Mouse (Mus musculus): ENCODE measurements around the gene Cnr1.

Cnr1 gene

GRCm38 (mm10) chr4:33924234-33924888 lies at the start of gene Cnr1:
Gene Cnr1, plus strand, starts transcription at chr4:33924593.
- DNase-seq, result no peak

DNA sequence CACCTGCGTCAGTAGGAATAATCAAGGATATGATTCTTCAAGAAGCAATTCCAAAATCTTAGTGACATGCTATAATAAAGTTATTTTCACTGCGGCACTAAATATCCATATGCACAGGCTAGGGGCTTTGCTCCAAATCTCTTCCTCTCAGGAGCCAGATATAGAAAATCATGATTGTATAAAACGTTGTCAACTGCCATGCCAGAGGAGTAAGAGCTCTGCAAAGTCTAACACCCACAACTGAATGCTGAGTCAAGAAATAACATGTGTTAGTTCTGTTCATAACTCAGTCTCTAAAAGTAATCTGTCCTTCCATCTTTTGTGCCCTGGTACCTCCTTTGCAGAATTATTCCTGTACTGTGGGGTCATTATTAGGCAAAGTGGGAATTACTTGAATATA lies 44.4 kb upstream of the Cnr1 start:
- no peak for DNase-seq

GRCm38 (mm10) chr4:33886026-33886425 lies 38.4 kb upstream of the Cnr1 start:
- DNase-seq, result no peak

GRCm38 (mm10) chr4:33889976-33890375 lies 34.4 kb upstream of the Cnr1 start:
- DNase-seq, result no peak

- DNase-seq, result no peak
These were observed 32.1 kb upstream of the Cnr1 start for GRCm38 (mm10) chr4:33892178-33892869.

- no peak for DNase-seq
These were observed 30.6 kb upstream of the Cnr1 start for GRCm38 (mm10) chr4:33893841-33894240.

DNA sequence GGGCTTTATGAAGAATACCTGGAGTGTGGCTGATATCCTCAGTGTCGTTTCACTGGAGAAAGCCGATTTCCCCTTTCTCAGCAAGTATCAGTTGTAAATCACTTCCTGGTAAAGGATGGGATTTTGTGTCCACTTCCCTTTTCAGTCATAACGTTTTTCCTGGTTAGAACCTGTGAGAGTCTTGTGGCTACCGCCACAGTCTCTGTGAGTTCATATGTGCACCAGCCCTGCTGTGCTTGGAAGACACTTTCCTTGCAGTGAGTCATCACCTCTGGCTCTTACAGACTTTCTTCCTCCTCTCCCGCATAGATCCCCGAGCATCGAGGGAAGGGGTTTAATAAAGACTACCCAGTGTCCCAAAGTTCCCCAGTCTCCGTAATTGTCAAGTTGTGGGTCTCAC lies 29.3 kb upstream of the Cnr1 start:
- DNase-seq, result no peak

DNA sequence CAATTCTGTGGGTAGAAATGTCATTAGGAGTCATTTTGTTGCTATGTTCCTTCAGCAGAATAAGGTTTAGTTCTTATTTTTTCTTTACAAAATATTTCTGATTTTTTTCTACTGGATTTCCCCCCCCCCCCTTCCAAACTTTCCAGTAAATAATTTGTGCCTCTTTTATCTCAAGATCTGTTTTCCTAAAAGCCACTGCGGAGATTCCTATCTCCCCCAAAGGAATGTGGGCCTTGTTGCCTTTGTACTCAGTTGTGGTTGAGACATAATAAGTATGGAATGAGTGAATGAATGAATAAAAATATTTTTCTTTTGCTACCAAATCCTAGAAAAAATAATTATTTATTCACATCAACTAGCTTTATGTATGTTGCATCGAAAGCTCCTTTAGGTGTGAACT lies 28.9 kb upstream of the Cnr1 start:
- no peak for DNase-seq

DNA sequence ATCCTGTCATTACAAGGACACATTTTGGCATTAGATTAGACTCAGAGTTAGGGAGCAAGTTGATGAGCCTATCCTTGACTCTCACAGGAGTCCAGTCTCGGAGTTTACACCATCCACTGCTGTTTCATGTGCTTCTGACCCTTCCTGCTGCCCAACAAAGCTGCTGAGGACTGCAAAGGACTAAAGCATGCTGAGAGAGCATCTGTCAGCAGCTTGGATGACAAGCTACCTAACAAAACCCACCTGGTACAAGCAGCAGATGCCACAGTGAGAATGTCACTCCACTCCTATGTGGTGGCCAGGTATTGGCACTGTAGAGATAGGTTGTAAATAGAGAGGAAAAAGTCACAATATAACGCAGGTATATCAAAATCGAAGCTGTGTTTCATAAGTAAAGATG lies 22.7 kb upstream of the Cnr1 start:
- DNase-seq, result no peak

DNA sequence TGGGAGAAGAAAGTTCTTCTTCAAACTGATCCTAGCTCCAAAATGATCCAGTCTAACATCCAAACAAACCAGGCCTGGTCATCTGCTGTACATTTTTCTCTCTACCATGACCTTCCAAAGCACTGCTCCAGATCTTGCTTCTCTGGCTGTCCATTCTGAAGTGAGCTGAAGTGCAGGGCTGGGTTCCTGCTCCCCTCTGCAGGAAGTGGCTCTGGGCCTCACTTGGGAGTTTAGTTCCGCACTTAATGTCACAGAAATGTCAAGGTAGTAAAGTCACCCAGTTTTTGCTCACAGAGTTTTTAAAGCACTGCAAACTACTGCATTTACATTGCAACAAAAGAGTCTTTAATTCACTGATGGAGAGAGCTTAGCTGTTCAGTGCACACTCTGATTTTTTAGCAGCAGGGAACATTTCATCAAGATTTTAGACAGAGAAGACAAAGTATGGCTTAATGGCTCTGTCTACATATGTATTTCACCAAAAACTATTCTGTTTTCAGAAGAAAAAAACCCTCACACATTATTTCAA lies 20.5 kb upstream of the Cnr1 start:
- DNase-seq, result no peak

DNA sequence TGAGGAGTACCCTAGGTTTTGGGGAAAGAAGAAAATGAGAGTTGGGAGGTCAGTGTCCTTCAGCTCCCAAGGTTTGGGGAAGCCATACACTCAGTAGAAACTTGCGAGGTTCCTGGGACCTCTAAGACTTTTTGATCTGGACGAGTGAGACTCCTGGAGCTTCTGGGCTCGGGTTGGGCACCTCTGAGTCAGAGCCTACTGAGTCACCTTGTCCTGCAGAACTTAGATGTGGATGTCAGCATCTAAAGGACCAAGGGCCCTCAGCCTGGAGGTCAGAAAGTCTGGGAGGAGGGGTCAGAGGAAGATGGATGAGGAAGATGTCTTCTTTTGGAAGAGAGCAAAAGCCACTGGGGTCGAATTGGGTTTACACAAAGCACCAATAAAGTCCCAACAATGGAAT lies 19.6 kb upstream of the Cnr1 start:
- DNase-seq, result no peak

DNA sequence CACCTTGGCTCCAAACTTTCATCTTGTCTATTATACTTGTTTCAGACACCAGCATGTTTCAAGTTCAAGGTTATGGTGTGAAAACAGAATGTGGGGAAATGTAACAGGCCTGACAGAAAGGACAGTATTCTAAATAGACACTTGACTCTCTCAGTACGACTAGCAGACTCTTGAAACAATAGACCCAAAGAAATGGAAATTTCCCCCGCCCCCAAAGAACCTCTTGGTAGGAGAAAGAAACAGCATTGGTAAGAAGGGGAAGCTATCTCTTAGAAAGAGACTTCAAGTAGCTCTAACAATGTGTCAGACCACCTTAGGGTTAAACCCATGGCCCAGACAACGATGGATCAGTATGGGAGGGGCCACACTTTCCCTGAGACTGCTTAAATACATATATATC lies 15.6 kb upstream of the Cnr1 start:
- no peak for DNase-seq

DNA sequence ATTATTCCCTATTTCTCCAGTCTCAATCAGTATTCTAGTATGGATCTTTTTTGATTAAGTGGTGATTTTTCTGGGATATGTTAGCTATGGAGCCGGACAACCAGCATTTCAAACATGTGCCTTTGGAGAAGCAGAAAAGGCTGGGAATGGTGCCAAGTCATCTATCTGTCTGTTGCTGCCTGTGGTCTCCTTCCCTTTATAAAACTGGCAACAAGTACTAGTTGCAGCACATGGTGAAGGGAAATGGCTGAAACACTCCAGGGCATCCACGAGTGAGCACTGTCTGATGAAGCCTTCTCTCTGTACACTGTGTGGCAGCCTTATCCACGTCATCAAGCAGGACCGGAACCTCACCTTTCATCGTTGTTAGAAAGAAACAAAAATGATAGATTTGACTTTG lies 8.7 kb upstream of the Cnr1 start:
- DNase-seq, result no peak

- no peak for DNase-seq
These were observed 3.6 kb upstream of the Cnr1 start for GRCm38 (mm10) chr4:33920807-33921206.

DNA sequence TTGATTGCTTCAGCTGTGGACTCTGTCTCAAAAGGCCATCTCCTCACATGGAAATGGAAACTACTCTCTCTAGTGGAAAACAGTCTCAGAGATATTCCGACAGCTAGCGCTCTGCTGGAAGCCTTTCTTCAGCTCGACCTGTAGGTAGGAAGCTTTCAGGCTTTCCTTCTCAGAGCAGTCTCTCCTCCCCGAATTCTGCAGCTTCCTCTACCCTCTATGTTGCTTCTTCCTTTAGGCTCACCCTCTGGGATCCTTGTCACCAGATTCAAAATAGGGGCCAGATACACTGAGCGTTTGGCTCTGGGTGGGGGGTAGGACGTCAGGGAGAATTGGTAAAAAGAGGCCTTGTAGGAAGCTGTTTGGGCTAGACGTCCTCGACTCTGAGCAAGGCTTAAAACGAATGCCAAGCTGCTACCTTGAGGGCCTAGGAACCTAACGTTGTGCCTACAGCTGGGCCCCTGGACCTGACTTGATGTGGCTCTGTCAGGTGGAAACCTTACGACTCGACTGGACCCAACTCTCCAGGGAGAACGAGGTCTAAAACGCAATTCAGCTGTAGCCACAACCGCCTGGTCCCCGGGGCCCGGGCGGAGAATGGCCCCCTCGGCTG lies 1.1 kb upstream of the Cnr1 start:
- no peak for DNase-seq

DNA sequence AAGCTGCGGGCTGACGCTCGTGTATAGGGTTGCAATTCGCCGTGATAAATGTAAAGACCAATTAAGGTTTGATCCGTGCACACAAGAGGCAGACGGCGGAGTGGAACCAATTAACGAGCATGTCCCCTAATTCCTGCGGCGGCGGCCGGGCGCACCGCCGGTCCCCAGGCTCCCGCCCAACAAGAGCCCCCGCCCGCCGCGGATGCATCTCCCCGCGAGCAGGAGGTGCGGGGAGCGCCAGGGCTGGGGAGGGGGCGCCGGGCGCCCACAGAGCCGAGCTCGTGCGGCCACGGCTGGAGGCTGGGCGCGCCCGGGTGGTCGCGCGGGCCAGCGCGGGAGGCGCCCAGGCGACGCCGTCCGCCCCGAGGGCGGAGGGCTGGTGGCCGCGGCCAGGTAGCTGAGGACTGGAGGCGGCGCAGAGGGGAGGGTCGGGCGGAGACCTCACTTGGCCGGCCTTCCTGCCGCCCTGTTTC lies 596 bp upstream of the Cnr1 start:
- DNase-seq, result no peak

DNA sequence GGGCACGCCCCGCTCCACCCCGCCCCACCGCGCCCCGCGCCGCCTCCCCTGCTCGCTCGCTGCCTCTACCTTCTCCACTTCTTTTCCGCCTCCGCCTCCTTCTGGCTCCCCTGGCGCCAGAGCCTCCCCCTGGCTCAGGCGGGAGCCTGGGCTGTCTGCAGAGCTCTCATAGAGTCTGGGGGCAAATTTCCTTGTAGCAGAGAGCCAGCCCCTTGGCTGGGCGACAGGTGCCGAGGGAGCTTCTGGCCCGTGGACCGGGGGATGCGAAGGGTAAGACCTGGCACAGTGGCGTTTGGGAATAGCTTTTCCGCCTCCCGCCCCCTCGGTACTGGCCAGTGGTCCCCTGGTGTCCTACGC lies 474 bp downstream of the Cnr1 start:
- DNase-seq, result no peak

GRCm38 (mm10) chr4:33925489-33925888 lies 1.1 kb downstream of the Cnr1 start:
- DNase-seq, result no peak

DNA sequence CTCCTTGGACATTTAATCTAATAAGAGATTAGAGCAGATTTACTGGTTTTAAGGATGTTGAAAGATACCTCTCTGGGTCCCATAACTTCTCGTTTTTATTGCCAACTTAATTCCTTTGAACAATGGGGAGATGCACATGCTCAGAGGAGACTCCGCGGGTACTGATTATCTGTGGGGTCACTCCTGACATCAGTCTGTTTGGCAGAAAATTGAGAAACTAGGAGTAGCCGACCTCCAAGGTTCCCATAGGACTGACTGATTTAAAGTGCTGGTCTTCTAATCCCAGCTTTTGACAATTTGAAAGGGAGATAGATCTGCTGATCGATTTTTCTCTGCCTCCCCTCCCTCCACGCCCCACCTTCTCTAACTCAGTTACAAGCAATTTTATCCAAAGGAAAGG lies 1.6 kb downstream of the Cnr1 start:
- DNase-seq, result no peak

DNA sequence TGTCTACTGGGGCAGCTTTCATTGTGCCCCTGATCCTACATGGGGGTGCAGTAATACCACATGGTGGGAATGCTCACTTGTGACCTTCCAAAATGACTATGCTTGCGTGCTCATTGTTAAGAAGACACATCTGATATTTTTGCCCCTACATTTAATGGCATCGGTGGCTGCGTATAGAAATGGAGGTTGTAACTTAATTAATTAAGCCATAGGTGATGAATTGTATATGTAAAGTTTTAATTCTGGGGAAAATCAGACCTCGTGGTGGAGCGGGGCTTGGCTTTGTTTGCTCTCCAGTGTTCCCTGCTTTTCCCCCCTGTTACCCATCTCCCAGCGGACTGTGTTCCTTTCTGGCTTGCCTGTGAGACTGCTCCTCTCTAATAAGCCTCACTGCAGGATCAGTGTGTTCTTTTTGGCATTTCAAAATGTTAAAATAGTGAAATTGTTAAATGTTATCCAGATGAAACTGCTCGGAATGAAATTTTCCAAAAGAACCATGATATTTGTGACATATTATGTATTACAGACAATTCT lies 2.4 kb downstream of the Cnr1 start:
- no peak for DNase-seq

DNA sequence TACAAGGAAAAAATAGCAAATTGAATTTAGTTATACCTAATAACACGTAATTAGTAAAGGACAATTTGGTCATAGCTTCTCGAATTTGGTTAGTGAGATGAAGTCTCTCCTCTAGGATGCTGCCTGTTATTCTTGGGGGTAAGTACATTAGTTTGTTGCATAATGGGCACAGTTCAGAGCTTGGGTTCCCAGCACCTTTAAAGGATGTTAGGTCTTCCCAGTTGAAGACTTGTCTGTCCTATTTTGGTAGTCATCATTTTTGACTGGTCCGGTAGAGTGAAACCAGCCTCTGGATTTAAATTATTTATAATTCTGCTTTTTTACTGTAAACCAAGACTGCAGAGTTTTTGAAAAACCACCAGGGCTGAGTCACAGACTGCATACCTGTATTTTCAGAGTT lies 3.3 kb downstream of the Cnr1 start:
- no peak for DNase-seq

DNA sequence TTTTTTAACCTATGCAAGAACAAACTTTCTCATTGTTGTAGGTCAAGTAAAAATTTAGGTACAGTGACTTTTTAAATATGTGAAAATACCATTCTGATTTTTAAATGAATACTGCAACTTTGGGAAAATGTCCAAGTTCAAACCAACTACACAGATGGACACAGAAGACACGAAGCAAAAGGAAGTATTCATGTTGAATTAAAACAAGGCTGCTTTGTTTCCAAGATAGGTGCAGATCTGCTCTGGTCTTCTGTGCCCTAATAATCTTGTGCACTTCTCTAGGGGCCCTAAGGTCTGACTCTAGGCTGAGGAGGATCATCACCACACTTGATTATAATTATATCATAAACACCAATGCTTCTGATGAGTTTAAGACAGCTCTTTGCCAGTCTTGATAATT lies 4.1 kb downstream of the Cnr1 start:
- no peak for DNase-seq

- no peak for DNase-seq
These were observed 7.0 kb downstream of the Cnr1 start for GRCm38 (mm10) chr4:33931347-33931746.

DNA sequence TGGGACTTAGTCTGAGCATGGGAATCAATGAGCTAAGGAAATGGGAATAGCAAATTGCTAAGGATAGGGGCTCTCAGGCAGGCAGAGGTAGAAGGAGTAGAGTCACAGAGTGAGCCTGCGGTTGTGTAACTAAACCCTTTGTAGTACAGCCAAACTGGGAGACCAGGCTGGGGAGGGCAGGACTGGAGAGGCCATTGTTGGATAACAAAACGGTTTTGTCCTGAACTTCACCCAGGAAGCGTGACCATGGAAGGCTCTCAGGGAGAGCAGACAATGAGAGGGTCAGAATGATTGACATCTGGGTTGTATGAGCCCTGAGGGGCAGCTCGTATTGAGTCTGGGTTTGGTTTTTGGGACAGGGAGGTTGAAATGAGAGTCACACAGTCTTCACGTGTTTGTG lies 17.2 kb downstream of the Cnr1 start:
- DNase-seq, result no peak
